Comparison of ENCODE assay signal across 12 mouse cellular contexts in the genomic region with DNA sequence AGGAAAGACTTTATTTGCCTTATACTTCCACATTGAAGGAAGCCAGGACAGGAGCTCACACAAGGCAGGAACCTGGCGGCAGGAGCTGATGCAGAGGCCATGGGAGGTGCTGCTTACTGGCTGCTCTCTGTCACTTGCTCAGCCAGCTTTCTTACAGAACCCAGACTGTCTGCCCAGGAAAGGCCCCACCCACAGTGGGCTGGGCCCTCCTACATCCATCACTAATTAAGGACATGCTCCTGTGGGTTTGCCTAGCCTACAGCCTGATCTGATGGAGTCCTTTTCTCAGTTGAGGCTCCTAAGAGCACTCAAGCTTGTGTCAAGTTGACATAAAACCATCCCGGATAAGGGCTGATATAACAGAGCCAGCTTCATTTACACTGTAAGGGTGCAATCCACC.
DNase-seq lines count a peak whose midpoint lies in the region; ATAC-seq and TF ChIP-seq lines count a peak whose summit lies in the region.
"Had no signal": no experiment of that assay in that cellular context is flagged by ENCODE, and none has a peak within 500 bp of the region (broad histone marks: within the 10 kb centered on the region; RNA-seq: fewer than 3 reads in every experiment).

No protein-coding gene starts in this region.

- peaks cover 38% of the 10 kb centered on the region for H3K4me1 ChIP-seq in heart, embryonic 15.5 days (replicated peaks)
- H3K4me1 ChIP-seq in lung, postnatal 0 days (ENCODE audit: insufficient read depth, low read depth, low read length): peaks cover 12% of the 10 kb centered on the region
- H3K4me1 ChIP-seq in embryonic facial prominence, embryonic 11.5 days (ENCODE audit: control insufficient read depth, insufficient read depth, low read length): no peaks in the 10 kb centered on the region
- H3K4me1 ChIP-seq in limb, embryonic 13.5 days: peaks cover 75% of the 10 kb centered on the region

- TF ChIP-seq EP300 in lung, postnatal 0 days (IDR thresholded peaks at IDR 0.05): no peak

- peak overlapping the region; percentile 18; the same call in 1 of the 2 replicates for H3K27ac ChIP-seq in heart, embryonic 15.5 days
- H3K27ac ChIP-seq in lung, postnatal 0 days (ENCODE audit: low read length): no peak overlapping the region
- H3K27ac ChIP-seq in embryonic facial prominence, embryonic 11.5 days (replicated peaks; ENCODE audit: low read depth, low read length): no peak overlapping the region
- no peak overlapping the region for H3K27ac ChIP-seq in limb, embryonic 13.5 days

- H3K9me3 ChIP-seq in heart, embryonic 15.5 days (replicated peaks): no peaks in the 10 kb centered on the region
- no peaks in the 10 kb centered on the region for H3K9me3 ChIP-seq in lung, postnatal 0 days (ENCODE audit: low read length)
- no peaks in the 10 kb centered on the region for H3K9me3 ChIP-seq in embryonic facial prominence, embryonic 11.5 days (replicated peaks; ENCODE audit: control insufficient read depth, low read length)
- no peaks in the 10 kb centered on the region for H3K9me3 ChIP-seq in limb, embryonic 13.5 days

- no peak for TF ChIP-seq CTCF in lung, postnatal 0 days (IDR thresholded peaks at IDR 0.05)

- ATAC-seq in heart, embryonic 15.5 days (replicated peaks; ENCODE audit: insufficient number of reproducible peaks, insufficient read depth, low FRiP score, low read depth): no peak; the same call in 1 of the 2 replicates
- ATAC-seq in lung, postnatal 0 days: peak; percentile 40
- ATAC-seq in embryonic facial prominence, embryonic 11.5 days (replicated peaks; ENCODE audit: insufficient number of reproducible peaks, low FRiP score, low TSS enrichment, low read depth): no peak
- ATAC-seq in limb, embryonic 13.5 days (ENCODE audit: low FRiP score, low read depth): 0 out of 2 replicates have a peak, but pooled peaks have one; percentile 28
- ATAC-seq in erythroblast, adult 5-6 weeks (replicated peaks; ENCODE audit: low FRiP score, poor library complexity, severe bottlenecking): no peak
- ATAC-seq: activated CD4-positive, CD25-positive, alpha-beta regulatory T cell, adult 4 months had no signal

- H3K36me3 ChIP-seq in heart, embryonic 15.5 days: peaks cover 6% of the 10 kb centered on the region; the same call in 1 of the 2 replicates
- H3K36me3 ChIP-seq in lung, postnatal 0 days (ENCODE audit: insufficient read depth, low read length): 0 out of 2 replicates have a peak, but pooled peaks cover 2% of the 10 kb centered on the region
- no peaks in the 10 kb centered on the region for H3K36me3 ChIP-seq in embryonic facial prominence, embryonic 11.5 days (replicated peaks; ENCODE audit: control insufficient read depth, insufficient read depth, low read depth, low read length)
- peaks cover 13% of the 10 kb centered on the region for H3K36me3 ChIP-seq in limb, embryonic 13.5 days

- H3K9ac ChIP-seq in heart, embryonic 15.5 days: no peak overlapping the region
- no peak overlapping the region for H3K9ac ChIP-seq in lung, postnatal 0 days (replicated peaks; ENCODE audit: low read depth)
- H3K9ac ChIP-seq in embryonic facial prominence, embryonic 11.5 days (replicated peaks; ENCODE audit: low read length): no peak overlapping the region
- H3K9ac ChIP-seq in limb, embryonic 13.5 days: no peak overlapping the region

- no peak overlapping the region for H3K4me2 ChIP-seq in heart, embryonic 15.5 days
- no peak overlapping the region for H3K4me2 ChIP-seq in lung, postnatal 0 days (replicated peaks; ENCODE audit: low read depth, low read length)
- no peak overlapping the region for H3K4me2 ChIP-seq in embryonic facial prominence, embryonic 11.5 days (ENCODE audit: low read depth, low read length)
- no peak overlapping the region for H3K4me2 ChIP-seq in limb, embryonic 13.5 days (replicated peaks)
- H3K4me2 ChIP-seq: liver, embryonic 11.5 days had no signal

- no peak for DNase-seq in heart, adult 11 months
- DNase-seq in lung, postnatal 0 days (ENCODE audit: low spot score): no peak
- DNase-seq in lung, postnatal 36 days: no peak
- DNase-seq in embryonic facial prominence, embryonic 11.5 days (ENCODE audit: low spot score): peak; percentile 48
- DNase-seq in right cerebral cortex, adult 2 months (ENCODE audit: low spot score in 2 of 2): no peak
- DNase-seq: gastrocnemius, postnatal 10 days; thymus, postnatal 14 days had no signal

- 34% methylated on average over 2 of the region's 2 CpGs for WGBS in heart, embryonic 15.5 days
- WGBS in lung, postnatal 0 days: 36% methylated on average over 2 of the region's 2 CpGs
- 51% methylated on average over 2 of the region's 2 CpGs for WGBS in embryonic facial prominence, embryonic 11.5 days
- 43% methylated on average over 2 of the region's 2 CpGs for WGBS in limb, embryonic 13.5 days

- H3K27me3 ChIP-seq in heart, embryonic 15.5 days: no peaks in the 10 kb centered on the region
- no peaks in the 10 kb centered on the region for H3K27me3 ChIP-seq in lung, postnatal 0 days (replicated peaks; ENCODE audit: insufficient read depth, low read length)
- no peaks in the 10 kb centered on the region for H3K27me3 ChIP-seq in embryonic facial prominence, embryonic 11.5 days (ENCODE audit: control insufficient read depth, insufficient read depth, low read length)
- no peaks in the 10 kb centered on the region for H3K27me3 ChIP-seq in limb, embryonic 13.5 days

- no peak overlapping the region for H3K4me3 ChIP-seq in heart, embryonic 15.5 days
- H3K4me3 ChIP-seq in lung, postnatal 0 days (ENCODE audit: low read depth, low read length): no peak overlapping the region
- no peak overlapping the region for H3K4me3 ChIP-seq in embryonic facial prominence, embryonic 11.5 days (ENCODE audit: low read depth, low read length)
- H3K4me3 ChIP-seq in limb, embryonic 13.5 days: no peak overlapping the region

Comparison
In these comparisons a context has a peak if more than half of its experiments do, and no peak if none do; other contexts are left out.
1. ATAC-seq: peak in lung, postnatal 0 days (single experiment) and limb, embryonic 13.5 days (single experiment); none in heart, embryonic 15.5 days (single experiment), embryonic facial prominence, embryonic 11.5 days (single experiment) and erythroblast, adult 5-6 weeks (single experiment).